Mouse (Mus musculus) liver, embryonic 16.5 days (tissue): ENCODE measurements around the gene Magi2. TPM values are rescaled to one million over a fixed set of nuclear protein-coding genes. Genes with fewer than 3 reads are reported as not detected.

Source experiments
- ATAC-seq: fragments of 200-750 bp; cut with Nextera tagmentation; 2 replicates; pipeline ENCODE4 v1.8.0; 2017; ENCODE audit warnings: low read depth, mild to moderate bottlenecking, moderate number of reproducible peaks, moderate library complexity
- H3K27ac ChIP-seq: fragments of 300-500 bp; sonication (generic); 2 replicates; pipeline ENCODE4 v1.5.1; 2014; ENCODE audit warnings: mild to moderate bottlenecking, low read length
- H3K27me3 ChIP-seq: fragments of 300-500 bp; sonication (generic); 2 replicates; pipeline ENCODE4 v1.6.1; 2014; ENCODE audit warnings: low read depth, low read length, mixed read lengths; ENCODE audit not compliant: control insufficient read depth, insufficient read depth
- H3K36me3 ChIP-seq: fragments of 300-500 bp; sonication (generic); 2 replicates; pipeline ENCODE4 v1.6.1; 2014; ENCODE audit warnings: mild to moderate bottlenecking; ENCODE audit not compliant: control insufficient read depth, insufficient read depth
- H3K4me1 ChIP-seq: fragments of 300-500 bp; sonication (generic); 2 replicates; pipeline ENCODE4 v1.6.1; 2014; ENCODE audit warnings: low read depth, low read length, mixed read lengths; ENCODE audit not compliant: control insufficient read depth
- H3K4me2 ChIP-seq: fragments of 300-500 bp; sonication (generic); 2 replicates; pipeline ENCODE4 v1.6.1; 2014; ENCODE audit warnings: low read depth, low read length, mixed read lengths
- H3K4me3 ChIP-seq: fragments of 300-500 bp; sonication (generic); 2 replicates; pipeline ENCODE4 v1.5.1; 2014; ENCODE audit warnings: low read depth, mild to moderate bottlenecking, low read length
- H3K9ac ChIP-seq: fragments of 300-500 bp; sonication (generic); 2 replicates; pipeline ENCODE4 v1.6.1; 2014; ENCODE audit warnings: low read depth, low read length
- H3K9me3 ChIP-seq: fragments of 300-500 bp; sonication (generic); replicated peaks from 2 replicates; pipeline ENCODE4 v1.6.1; 2016; ENCODE audit warnings: low read length; ENCODE audit not compliant: control insufficient read depth
- WGBS: fragments of 180-500 bp; shearing (Covaris S2); extraction: QIAGEN DNeasy Blood & Tissue Kit; methylation state at CpG from one replicate; pipeline ENCODE4 v1.1.7; 2014; ENCODE audit not compliant: insufficient replicate concordance; 5-methylcytosine and 5-hydroxymethylcytosine counted together
- polyA plus RNA-seq: library from polyadenylated mRNA; unstranded; fragments of >200 nt; fragmentation: Nextera tagmentation; extraction: Ambion mirVana; gene quantifications from 2 replicates; pipeline ENCODE4 v1.2.1, GENCODE M21; 2015

The Magi2 gene
- polyA plus RNA-seq, 1 experiment from 2014 or later: 0.34 TPM

- H3K4me1 ChIP-seq: no peaks in the 10 kb centered on the region
- WGBS: 48% methylated on average over 3 of the region's 3 CpGs
- H3K4me2 ChIP-seq: no peak overlapping the region
Measured at GRCm38 (mm10) chr5:19247266-19247665, 20.4 kb downstream of the Magi2 start.

GRCm38 (mm10) chr5:19262816-19263215, 36.0 kb downstream of the Magi2 start:
- no peak overlapping the region for H3K27ac ChIP-seq
- H3K4me2 ChIP-seq: no peak overlapping the region
- H3K36me3 ChIP-seq: no peaks in the 10 kb centered on the region
- no peaks in the 10 kb centered on the region for H3K4me1 ChIP-seq
- H3K27me3 ChIP-seq: no peaks in the 10 kb centered on the region
- no peaks in the 10 kb centered on the region for H3K9me3 ChIP-seq
- H3K4me3 ChIP-seq: no peak overlapping the region
- WGBS: 44% methylated on average over 5 of the region's 5 CpGs
- H3K9ac ChIP-seq: no peak overlapping the region
- ATAC-seq: no peak

More at GRCm38 (mm10) chr5:19247266-19247665, 20.4 kb downstream of the Magi2 start:
- no peak for ATAC-seq
- Histone ChIP-seq H3K27me3 (no peaks in the 10 kb centered on the region), H3K36me3 (no peaks in the 10 kb centered on the region), H3K9me3 (no peaks in the 10 kb centered on the region), H3K27ac (no peak overlapping the region), H3K9ac (no peak overlapping the region), H3K4me3 (no peak overlapping the region)

GRCm38 (mm10) chr5:19264627-19265026, 37.8 kb downstream of the Magi2 start:
- Histone ChIP-seq H3K36me3 (no peaks in the 10 kb centered on the region), H3K4me2 (no peak overlapping the region), H3K9ac (no peak overlapping the region), H3K4me3 (no peak overlapping the region), H3K27me3 (no peaks in the 10 kb centered on the region), H3K4me1 (no peaks in the 10 kb centered on the region), H3K9me3 (no peaks in the 10 kb centered on the region), H3K27ac (no peak overlapping the region)
- no peak for ATAC-seq
- WGBS: 56% methylated on average over 2 of the region's 2 CpGs

GRCm38 (mm10) chr5:19292581-19292980, 65.7 kb downstream of the Magi2 start:
- Histone ChIP-seq H3K36me3 (no peaks in the 10 kb centered on the region), H3K4me2 (no peak overlapping the region), H3K27me3 (no peaks in the 10 kb centered on the region), H3K9ac (no peak overlapping the region), H3K27ac (no peak overlapping the region), H3K4me1 (no peaks in the 10 kb centered on the region), H3K4me3 (no peak overlapping the region), H3K9me3 (no peaks in the 10 kb centered on the region)
- 49% methylated on average over 3 of the region's 3 CpGs for WGBS
- ATAC-seq: no peak

- Histone ChIP-seq H3K4me2 (no peak overlapping the region), H3K4me1 (no peaks in the 10 kb centered on the region), H3K9ac (no peak overlapping the region), H3K27me3 (no peaks in the 10 kb centered on the region), H3K9me3 (no peaks in the 10 kb centered on the region), H3K36me3 (no peaks in the 10 kb centered on the region), H3K4me3 (no peak overlapping the region), H3K27ac (no peak overlapping the region)
- no peak for ATAC-seq
- WGBS: 64% methylated on average over 6 of the region's 6 CpGs
Measured at GRCm38 (mm10) chr5:19306656-19307055, 79.8 kb downstream of the Magi2 start.

GRCm38 (mm10) chr5:19309870-19310269, 83.0 kb downstream of the Magi2 start:
- Histone ChIP-seq H3K4me1 (no peaks in the 10 kb centered on the region), H3K27me3 (no peaks in the 10 kb centered on the region), H3K36me3 (no peaks in the 10 kb centered on the region), H3K9ac (no peak overlapping the region), H3K9me3 (no peaks in the 10 kb centered on the region), H3K4me2 (no peak overlapping the region), H3K4me3 (no peak overlapping the region), H3K27ac (no peak overlapping the region)
- 30% methylated on average over 1 of the region's 1 CpGs for WGBS
- ATAC-seq: no peak

- no peaks in the 10 kb centered on the region for H3K4me1 ChIP-seq
- H3K27ac ChIP-seq: no peak overlapping the region
- no peak overlapping the region for H3K4me2 ChIP-seq
- WGBS: 64% methylated on average over 6 of the region's 6 CpGs
- H3K36me3 ChIP-seq: no peaks in the 10 kb centered on the region
- no peak overlapping the region for H3K9ac ChIP-seq
- H3K27me3 ChIP-seq: no peaks in the 10 kb centered on the region
- no peak overlapping the region for H3K4me3 ChIP-seq
- no peaks in the 10 kb centered on the region for H3K9me3 ChIP-seq
- ATAC-seq: no peak
Measured at GRCm38 (mm10) chr5:19322532-19322931, 95.7 kb downstream of the Magi2 start.

- Histone ChIP-seq H3K27ac (no peak overlapping the region), H3K4me1 (no peaks in the 10 kb centered on the region), H3K36me3 (no peaks in the 10 kb centered on the region), H3K4me2 (no peak overlapping the region), H3K9me3 (no peaks in the 10 kb centered on the region), H3K27me3 (no peaks in the 10 kb centered on the region), H3K4me3 (no peak overlapping the region), H3K9ac (no peak overlapping the region)
- ATAC-seq: no peak
- WGBS: 50% methylated on average over 2 of the region's 2 CpGs
Measured at GRCm38 (mm10) chr5:19337561-19337960, 110.7 kb downstream of the Magi2 start.

GRCm38 (mm10) chr5:19368175-19368574, 141.3 kb downstream of the Magi2 start:
- H3K27me3 ChIP-seq: no peaks in the 10 kb centered on the region
- WGBS: 64% methylated on average over 1 of the region's 1 CpGs
- no peaks in the 10 kb centered on the region for H3K9me3 ChIP-seq
- no peak overlapping the region for H3K27ac ChIP-seq
- no peaks in the 10 kb centered on the region for H3K4me1 ChIP-seq
- ATAC-seq: no peak
- no peaks in the 10 kb centered on the region for H3K36me3 ChIP-seq
- H3K4me2 ChIP-seq: no peak overlapping the region
- H3K4me3 ChIP-seq: no peak overlapping the region
- H3K9ac ChIP-seq: no peak overlapping the region
